In the genomic region with DNA sequence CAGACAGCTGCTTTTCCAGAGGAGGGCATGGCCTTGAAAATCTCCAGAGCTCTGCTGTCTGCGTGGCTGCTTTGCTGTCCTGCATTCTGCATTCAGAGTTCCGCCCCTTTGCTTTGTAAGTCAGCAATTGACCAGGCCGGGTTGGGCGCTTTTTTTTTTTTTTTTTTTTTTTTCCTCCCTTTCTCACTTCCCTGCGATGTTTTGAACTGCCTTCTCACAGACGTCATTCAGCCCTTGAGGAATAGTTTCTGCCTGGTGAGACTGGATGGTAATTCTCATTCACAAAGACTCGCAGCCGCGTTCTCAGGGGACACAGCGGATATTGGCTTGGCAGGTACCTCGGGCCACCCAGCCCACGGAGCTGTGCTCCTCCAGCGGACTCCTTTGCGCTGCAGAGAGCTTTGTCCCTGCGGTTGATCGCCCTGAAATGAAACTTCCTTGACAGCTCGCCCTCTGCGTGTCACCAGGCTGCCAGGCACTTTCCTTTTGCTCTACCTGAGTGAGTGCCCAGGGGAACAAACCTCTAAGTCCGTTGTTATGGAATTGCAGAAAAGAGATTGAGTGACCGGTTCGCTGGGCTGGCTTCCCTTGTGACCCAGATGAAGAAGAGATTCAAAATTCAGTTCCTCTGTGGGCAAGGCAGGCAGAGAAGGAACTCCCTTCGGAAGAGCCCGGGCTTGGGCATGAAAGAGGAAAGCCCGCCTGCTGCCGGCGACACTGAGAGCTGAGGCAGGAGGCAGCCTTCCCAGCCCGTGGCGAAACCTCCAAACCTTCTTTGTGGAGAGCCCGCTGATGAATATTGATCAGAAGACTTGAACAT, we compare ENCODE assay signal across 8 mouse cellular contexts.
A peak's percentile ranks its signal among the peaks of the same experiment; 100 is the strongest.
DNase-seq lines count a peak whose midpoint lies in the region; ATAC-seq and TF ChIP-seq lines count a peak whose summit lies in the region.

No protein-coding gene starts in this region.

- intact Hi-C loops in heart, adult 2 months (cut with DNase I) = loop anchor here (5.0 kb wide), 1 partner anchor 68 kb away; no protein-coding TSS in a partner anchor

- H3K4me3 ChIP-seq in embryonic facial prominence, embryonic 13.5 days = peak overlapping the region; percentile 47
- H3K4me3 ChIP-seq in heart, adult 2 months = peak overlapping the region; percentile 72
- peak overlapping the region; percentile 58 for H3K4me3 ChIP-seq in kidney, adult 2 months (ENCODE audit: insufficient read depth, low read depth, low read length)
- H3K4me3 ChIP-seq in liver, embryonic 12.5 days = peak overlapping the region; percentile 78
- peak overlapping the region; percentile 50 for H3K4me3 ChIP-seq in stomach, embryonic 15.5 days (replicated peaks)

- TF ChIP-seq CTCF in heart, adult 2 months (IDR thresholded peaks at IDR 0.05) = peak; percentile 47
- TF ChIP-seq CTCF in kidney, adult 2 months (conservative IDR thresholded peaks at IDR 0.05; ENCODE audit: insufficient read depth, insufficient read length, low read depth, low read length) = 0 out of 2 replicates have a peak, but pooled peaks have one; percentile 2

- TF ChIP-seq POLR2A in heart, adult 2 months (IDR thresholded peaks at IDR 0.05; ENCODE audit: insufficient read depth, low read depth, low read length) = no peak
- TF ChIP-seq POLR2A in kidney, adult 2 months (IDR thresholded peaks at IDR 0.05; ENCODE audit: low read depth, low read length) = no peak

- WGBS in embryonic facial prominence, embryonic 13.5 days = 1% methylated on average over 29 of the region's 29 CpGs
- WGBS in heart, adult 2 months = under 1% methylated on average over 29 of the region's 29 CpGs
- WGBS in kidney, adult 2 months = 3% methylated on average over 29 of the region's 29 CpGs
- under 1% methylated on average over 29 of the region's 29 CpGs for WGBS in liver, embryonic 12.5 days (ENCODE audit: insufficient replicate concordance)
- 4% methylated on average over 28 of the region's 29 CpGs for WGBS in stomach, embryonic 15.5 days

- peak overlapping the region; percentile 70 for H3K9ac ChIP-seq in embryonic facial prominence, embryonic 13.5 days
- peak overlapping the region; percentile 35 for H3K9ac ChIP-seq in heart, adult 2 months (ENCODE audit: low read depth, low read length)
- H3K9ac ChIP-seq in liver, embryonic 12.5 days = peak overlapping the region; percentile 93
- peak overlapping the region; percentile 29; the same call in 1 of the 2 replicates for H3K9ac ChIP-seq in stomach, embryonic 15.5 days

- peaks cover 3% of the 10 kb centered on the region; the same call in 1 of the 2 replicates for H3K27me3 ChIP-seq in embryonic facial prominence, embryonic 13.5 days
- H3K27me3 ChIP-seq in heart, adult 2 months (ENCODE audit: control insufficient read depth, insufficient read depth, low read length) = no peaks in the 10 kb centered on the region
- H3K27me3 ChIP-seq in kidney, adult 2 months (replicated peaks; ENCODE audit: control insufficient read depth, insufficient read depth, low read length) = no peaks in the 10 kb centered on the region
- no peaks in the 10 kb centered on the region for H3K27me3 ChIP-seq in liver, embryonic 12.5 days (replicated peaks)
- H3K27me3 ChIP-seq in stomach, embryonic 15.5 days (replicated peaks) = no peaks in the 10 kb centered on the region

- no peak overlapping the region for H3K27ac ChIP-seq in embryonic facial prominence, embryonic 13.5 days
- H3K27ac ChIP-seq in heart, adult 2 months = peak overlapping the region; percentile 70
- peak overlapping the region; percentile 84 for H3K27ac ChIP-seq in kidney, adult 2 months (ENCODE audit: insufficient read depth, low read depth, low read length)
- H3K27ac ChIP-seq in liver, embryonic 12.5 days = peak overlapping the region; percentile 97
- H3K27ac ChIP-seq in stomach, embryonic 15.5 days = peak overlapping the region; percentile 75

- no peaks in the 10 kb centered on the region for H3K79me2 ChIP-seq in heart, adult 2 months (replicated peaks; ENCODE audit: control insufficient read depth, insufficient read depth, low read length)

- H3K36me3 ChIP-seq in embryonic facial prominence, embryonic 13.5 days = no peaks in the 10 kb centered on the region
- H3K36me3 ChIP-seq in heart, adult 2 months (ENCODE audit: control insufficient read depth, insufficient read depth, low read length) = peaks cover 3% of the 10 kb centered on the region; the same call in 1 of the 2 replicates
- H3K36me3 ChIP-seq in kidney, adult 2 months (ENCODE audit: control insufficient read depth, insufficient read depth, low read length) = no peaks in the 10 kb centered on the region
- no peaks in the 10 kb centered on the region for H3K36me3 ChIP-seq in liver, embryonic 12.5 days
- no peaks in the 10 kb centered on the region for H3K36me3 ChIP-seq in stomach, embryonic 15.5 days

- TF ChIP-seq EP300 in heart, adult 2 months (IDR thresholded peaks at IDR 0.05; ENCODE audit: insufficient read depth, low read depth, low read length) = no peak

- H3K4me2 ChIP-seq in embryonic facial prominence, embryonic 13.5 days = peak overlapping the region; percentile 77
- H3K4me2 ChIP-seq in liver, embryonic 12.5 days = peak overlapping the region; percentile 81
- H3K4me2 ChIP-seq in stomach, embryonic 15.5 days = peak overlapping the region; percentile 71

- ATAC-seq in embryonic facial prominence, embryonic 13.5 days (ENCODE audit: insufficient number of reproducible peaks, insufficient read depth, low FRiP score, low TSS enrichment, low read depth) = no peak
- peak; percentile 75 for ATAC-seq in liver, embryonic 12.5 days
- 0 out of 2 replicates have a peak, but pooled peaks have one; percentile 59 for ATAC-seq in monocyte, adult 5-6 weeks (replicated peaks; ENCODE audit: insufficient number of reproducible peaks, low FRiP score, low TSS enrichment, poor library complexity, severe bottlenecking)
- peak; percentile 77 for ATAC-seq in stomach, embryonic 15.5 days (ENCODE audit: insufficient read depth, low FRiP score, low read depth)

- H3K9me3 ChIP-seq in embryonic facial prominence, embryonic 13.5 days = no peaks in the 10 kb centered on the region
- H3K9me3 ChIP-seq in liver, embryonic 12.5 days (replicated peaks) = no peaks in the 10 kb centered on the region
- H3K9me3 ChIP-seq in stomach, embryonic 15.5 days = no peaks in the 10 kb centered on the region

- 0 out of 2 replicates have a peak, but pooled peaks cover 10% of the 10 kb centered on the region for H3K4me1 ChIP-seq in embryonic facial prominence, embryonic 13.5 days
- no peaks in the 10 kb centered on the region; the same call in none of the 2 replicates for H3K4me1 ChIP-seq in heart, adult 2 months (ENCODE audit: control insufficient read depth, insufficient read depth, low read length)
- H3K4me1 ChIP-seq in kidney, adult 2 months (ENCODE audit: control insufficient read depth, insufficient read depth, low read length) = peaks cover 5% of the 10 kb centered on the region; the same call in 1 of the 2 replicates
- H3K4me1 ChIP-seq in liver, embryonic 12.5 days = peaks cover 73% of the 10 kb centered on the region
- no peaks in the 10 kb centered on the region for H3K4me1 ChIP-seq in stomach, embryonic 15.5 days

- peak; percentile 14 for DNase-seq in CD4-positive helper T cell, adult 2 months (ENCODE audit: low read depth, low spot score)
- DNase-seq in adrenal gland, postnatal 36 days = peak; percentile 56
- DNase-seq in heart, adult 2 months = peak; percentile 71 to 74
- DNase-seq in kidney, adult 2 months = peak; percentile 65

Comparison
In these comparisons a context has a peak if more than half of its experiments do, and no peak if none do; other contexts are left out.
1. DNase-seq: peak in every context shown above with its lines; median percentile 72 in heart, adult 2 months; 65 in kidney, adult 2 months; 56 in adrenal gland, postnatal 36 days; 14 in CD4-positive helper T cell, adult 2 months.
2. H3K9ac ChIP-seq: peak in every context shown above with its lines; median percentile 93 in liver, embryonic 12.5 days; 70 in embryonic facial prominence, embryonic 13.5 days; 35 in heart, adult 2 months; 29 in stomach, embryonic 15.5 days.